Mouse (Mus musculus): ENCODE results near the gene Fam187b. TPM values are rescaled to one million over a fixed set of nuclear protein-coding genes. Genes with fewer than 3 reads are reported as not detected.
A peak's percentile ranks its signal among the peaks of the same experiment; 100 is the strongest.

The Fam187b gene
- polyA plus RNA-seq, 1 experiment from 2014 or later, result 0.42 TPM

GRCm38 (mm10) chr7:30969174-30969573, 4.4 kb upstream of the Fam187b start:
- Histone ChIP-seq H3K9ac (replicated peaks; ENCODE audit: low read depth, low read length) (no peak overlapping the region), H3K4me1 (replicated peaks; ENCODE audit: control insufficient read depth, insufficient read depth, low read length) (peaks cover 9% of the 10 kb centered on the region), H3K27ac (ENCODE audit: low read length) (no peak overlapping the region), H3K27me3 (replicated peaks; ENCODE audit: control insufficient read depth, insufficient read depth, low read length) (peaks cover 3% of the 10 kb centered on the region; the same call in 1 of the 2 replicates), H3K9me3 (ENCODE audit: control insufficient read depth, low read length) (no peaks in the 10 kb centered on the region), H3K36me3 (ENCODE audit: control insufficient read depth, insufficient read depth) (no peaks in the 10 kb centered on the region), H3K4me3 (replicated peaks; ENCODE audit: low read length) (no peak overlapping the region), H3K4me2 (ENCODE audit: low read length) (no peak overlapping the region)
- WGBS, result 92% methylated on average over 4 of the region's 4 CpGs
- ATAC-seq, result no peak

DNA sequence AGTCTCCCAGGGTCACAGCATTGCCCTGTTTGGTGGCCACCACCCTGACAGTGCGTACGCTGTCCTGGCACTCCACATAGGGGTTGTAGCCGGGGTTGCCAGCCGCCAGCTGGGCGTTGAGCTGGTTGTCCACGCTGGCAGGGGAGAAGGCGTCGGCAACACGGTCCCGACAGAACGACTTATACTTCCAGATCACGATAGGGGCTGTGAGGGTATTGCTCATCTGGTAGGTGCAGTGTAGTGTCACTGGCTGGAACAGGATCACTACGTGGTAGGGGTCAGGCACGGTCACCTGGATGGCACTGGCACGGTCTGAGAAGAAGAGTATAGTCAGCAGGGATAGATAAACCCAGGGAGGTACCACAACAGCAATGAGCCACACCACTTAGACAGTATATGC, 1.7 kb upstream of the Fam187b start:
- no peak overlapping the region for H3K4me3 ChIP-seq (replicated peaks; ENCODE audit: low read length)
- ATAC-seq, result no peak
- WGBS, result 92% methylated on average over 15 of the region's 15 CpGs

DNA sequence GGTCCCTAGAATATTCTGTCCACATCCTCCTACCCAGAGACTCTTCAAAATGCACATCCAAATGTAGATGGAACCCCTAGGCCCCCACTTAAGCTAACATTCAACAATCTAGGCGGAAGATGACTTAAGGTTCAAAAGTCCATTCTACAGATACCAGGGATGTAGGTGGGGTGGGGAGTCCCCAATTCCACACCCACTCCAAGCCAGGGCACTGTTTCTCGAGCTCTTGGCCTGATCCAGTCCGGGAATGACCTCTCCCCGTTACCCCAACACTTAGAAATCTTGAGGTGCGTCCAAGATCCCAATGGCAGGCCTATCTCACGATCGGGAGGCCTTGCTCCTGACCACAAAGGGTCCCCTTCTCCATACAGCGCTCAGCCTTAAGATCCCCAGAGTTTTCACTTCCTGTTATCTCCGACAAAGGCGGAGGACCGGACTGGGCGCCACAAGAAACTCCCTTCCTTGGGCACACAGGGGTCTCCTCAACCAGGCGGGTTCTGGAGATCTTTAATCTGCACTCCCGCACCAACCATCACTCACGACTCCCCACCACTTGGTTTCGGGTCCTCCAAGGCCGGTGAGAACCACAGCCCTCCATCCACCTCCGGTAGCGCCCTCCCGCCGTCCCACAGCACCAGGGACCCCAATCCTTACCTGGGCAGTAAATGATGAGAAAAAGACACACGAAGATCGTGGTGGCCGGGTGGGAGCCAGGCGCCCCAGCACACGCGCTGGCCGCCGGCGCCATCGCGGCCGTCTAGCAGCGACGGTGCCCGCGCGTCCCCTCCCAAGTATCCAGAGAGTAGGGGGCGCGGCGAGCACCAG, 952 bp upstream of the Fam187b start:
- 2% methylated on average over 41 of the region's 41 CpGs for WGBS
- ATAC-seq, result no peak

More for the DNA sequence above, 1.7 kb upstream of the Fam187b start:
- Histone ChIP-seq H3K4me1 (replicated peaks; ENCODE audit: control insufficient read depth, insufficient read depth, low read length) (peaks cover 9% of the 10 kb centered on the region), H3K9me3 (ENCODE audit: control insufficient read depth, low read length) (no peaks in the 10 kb centered on the region), H3K36me3 (ENCODE audit: control insufficient read depth, insufficient read depth) (no peaks in the 10 kb centered on the region), H3K9ac (replicated peaks; ENCODE audit: low read depth, low read length) (no peak overlapping the region), H3K27ac (ENCODE audit: low read length) (no peak overlapping the region), H3K27me3 (replicated peaks; ENCODE audit: control insufficient read depth, insufficient read depth, low read length) (peaks cover 3% of the 10 kb centered on the region; the same call in 1 of the 2 replicates), H3K4me2 (ENCODE audit: low read length) (no peak overlapping the region)

DNA sequence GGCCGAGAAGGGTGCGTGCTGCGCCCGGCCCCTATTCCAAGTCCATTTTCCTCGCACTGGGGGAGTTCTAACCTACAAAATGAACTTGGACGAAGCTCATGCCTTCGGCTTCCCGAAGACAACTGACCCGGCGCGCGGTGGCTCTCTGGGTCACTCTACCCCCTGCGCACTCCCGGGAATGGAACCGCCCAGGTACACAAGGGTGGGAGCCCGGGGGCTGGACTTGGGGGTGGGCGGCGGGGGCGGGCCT, 414 bp upstream of the Fam187b start, which contains the start of gene Lsr:
Gene Lsr (minus strand): TSS at position 214 of the 250 bp plus-strand sequence.
- H3K27ac ChIP-seq (ENCODE audit: low read length), result no peak within 1 kb of the TSS

More for the DNA sequence above, 952 bp upstream of the Fam187b start:
- Histone ChIP-seq H3K9me3 (ENCODE audit: control insufficient read depth, low read length) (no peaks in the 10 kb centered on the region), H3K4me2 (ENCODE audit: low read length) (peak overlapping the region; percentile 57), H3K9ac (replicated peaks; ENCODE audit: low read depth, low read length) (peak overlapping the region; percentile 25; the same call in 1 of the 2 replicates), H3K4me1 (replicated peaks; ENCODE audit: control insufficient read depth, insufficient read depth, low read length) (peaks cover 9% of the 10 kb centered on the region), H3K27me3 (replicated peaks; ENCODE audit: control insufficient read depth, insufficient read depth, low read length) (peaks cover 3% of the 10 kb centered on the region; the same call in 1 of the 2 replicates), H3K27ac (ENCODE audit: low read length) (no peak overlapping the region), H3K36me3 (ENCODE audit: control insufficient read depth, insufficient read depth) (no peaks in the 10 kb centered on the region), H3K4me3 (replicated peaks; ENCODE audit: low read length) (peak overlapping the region; percentile 36)

GRCm38 (mm10) chr7:30981703-30982102, 8.1 kb downstream of the Fam187b start:
- Histone ChIP-seq H3K36me3 (ENCODE audit: control insufficient read depth, insufficient read depth) (no peaks in the 10 kb centered on the region), H3K9me3 (ENCODE audit: control insufficient read depth, low read length) (no peaks in the 10 kb centered on the region), H3K27ac (ENCODE audit: low read length) (no peak overlapping the region), H3K4me2 (ENCODE audit: low read length) (no peak overlapping the region), H3K4me1 (replicated peaks; ENCODE audit: control insufficient read depth, insufficient read depth, low read length) (no peaks in the 10 kb centered on the region), H3K9ac (replicated peaks; ENCODE audit: low read depth, low read length) (no peak overlapping the region), H3K4me3 (replicated peaks; ENCODE audit: low read length) (no peak overlapping the region), H3K27me3 (replicated peaks; ENCODE audit: control insufficient read depth, insufficient read depth, low read length) (no peaks in the 10 kb centered on the region)
- no peak for ATAC-seq
- WGBS, result 95% methylated on average over 4 of the region's 4 CpGs

More for the DNA sequence above, 414 bp upstream of the Fam187b start, which contains the start of gene Lsr:
- Histone ChIP-seq H3K9me3 (ENCODE audit: control insufficient read depth, low read length) (no peaks in the 10 kb centered on the region), H3K4me3 (replicated peaks; ENCODE audit: low read length) (peak within 1 kb of the TSS; percentile 36), H3K9ac (replicated peaks; ENCODE audit: low read depth, low read length) (peak within 1 kb of the TSS; percentile 26), H3K4me2 (ENCODE audit: low read length) (peak within 1 kb of the TSS; percentile 57), H3K27me3 (replicated peaks; ENCODE audit: control insufficient read depth, insufficient read depth, low read length) (peaks cover 3% of the 10 kb centered on the region; the same call in 1 of the 2 replicates), H3K4me1 (replicated peaks; ENCODE audit: control insufficient read depth, insufficient read depth, low read length) (peaks cover 9% of the 10 kb centered on the region), H3K36me3 (ENCODE audit: control insufficient read depth, insufficient read depth) (no peaks in the 10 kb centered on the region)
- no peak; the same call in none of the 2 replicates for ATAC-seq
- WGBS, result 4% methylated on average over 18 of the region's 19 CpGs

- no peaks in the 10 kb centered on the region for H3K36me3 ChIP-seq (ENCODE audit: control insufficient read depth, insufficient read depth)
- no peak overlapping the region for H3K27ac ChIP-seq (ENCODE audit: low read length)
- no peak overlapping the region for H3K9ac ChIP-seq (replicated peaks; ENCODE audit: low read depth, low read length)
- ATAC-seq, result no peak
- H3K9me3 ChIP-seq (ENCODE audit: control insufficient read depth, low read length), result no peaks in the 10 kb centered on the region
- no peak overlapping the region for H3K4me3 ChIP-seq (replicated peaks; ENCODE audit: low read length)
- WGBS, result 84% methylated on average over 9 of the region's 9 CpGs
- no peaks in the 10 kb centered on the region for H3K27me3 ChIP-seq (replicated peaks; ENCODE audit: control insufficient read depth, insufficient read depth, low read length)
- H3K4me1 ChIP-seq (replicated peaks; ENCODE audit: control insufficient read depth, insufficient read depth, low read length), result no peaks in the 10 kb centered on the region
- no peak overlapping the region for H3K4me2 ChIP-seq (ENCODE audit: low read length)
Measured at GRCm38 (mm10) chr7:30985357-30985756, 11.8 kb downstream of the Fam187b start.

DNA sequence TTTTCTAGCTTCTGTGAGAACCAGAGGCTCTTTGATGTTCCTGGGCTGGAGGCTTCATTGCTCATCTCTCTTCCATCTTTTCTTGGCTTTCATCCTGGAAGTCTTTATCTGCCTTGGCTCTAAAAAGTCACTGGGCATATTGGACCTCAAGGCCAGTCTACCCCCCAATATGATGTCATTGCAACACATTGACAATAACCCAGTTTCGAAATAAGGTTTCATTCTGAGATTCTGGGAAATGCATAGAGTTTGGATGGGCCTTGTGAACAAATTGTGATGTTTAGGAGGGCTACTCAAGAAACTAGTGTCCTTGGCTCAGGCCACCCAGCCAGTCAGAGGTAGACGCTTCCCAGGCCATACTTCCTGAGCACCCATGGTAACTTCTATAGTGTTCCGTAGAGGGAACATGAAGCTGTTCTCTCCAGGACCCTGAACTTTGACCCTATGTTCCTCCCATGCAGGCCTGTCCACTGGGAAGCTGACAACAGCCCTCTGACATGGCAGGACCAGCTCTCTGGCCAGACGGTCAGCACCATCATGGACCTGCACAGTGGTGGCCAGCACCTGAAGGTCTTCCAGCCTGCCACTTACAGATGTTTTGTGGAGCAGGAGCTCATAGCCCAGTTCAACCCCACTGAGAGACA, 15.1 kb downstream of the Fam187b start:
- H3K4me2 ChIP-seq (ENCODE audit: low read length), result no peak overlapping the region
- no peak overlapping the region for H3K9ac ChIP-seq (replicated peaks; ENCODE audit: low read depth, low read length)
- H3K27ac ChIP-seq (ENCODE audit: low read length), result no peak overlapping the region
- ATAC-seq, result no peak
- H3K9me3 ChIP-seq (ENCODE audit: control insufficient read depth, low read length), result no peaks in the 10 kb centered on the region
- H3K4me1 ChIP-seq (replicated peaks; ENCODE audit: control insufficient read depth, insufficient read depth, low read length), result no peaks in the 10 kb centered on the region
- WGBS, result 93% methylated on average over 4 of the region's 4 CpGs
- no peaks in the 10 kb centered on the region for H3K36me3 ChIP-seq (ENCODE audit: control insufficient read depth, insufficient read depth)
- no peak overlapping the region for H3K4me3 ChIP-seq (replicated peaks; ENCODE audit: low read length)
- no peaks in the 10 kb centered on the region for H3K27me3 ChIP-seq (replicated peaks; ENCODE audit: control insufficient read depth, insufficient read depth, low read length)

DNA sequence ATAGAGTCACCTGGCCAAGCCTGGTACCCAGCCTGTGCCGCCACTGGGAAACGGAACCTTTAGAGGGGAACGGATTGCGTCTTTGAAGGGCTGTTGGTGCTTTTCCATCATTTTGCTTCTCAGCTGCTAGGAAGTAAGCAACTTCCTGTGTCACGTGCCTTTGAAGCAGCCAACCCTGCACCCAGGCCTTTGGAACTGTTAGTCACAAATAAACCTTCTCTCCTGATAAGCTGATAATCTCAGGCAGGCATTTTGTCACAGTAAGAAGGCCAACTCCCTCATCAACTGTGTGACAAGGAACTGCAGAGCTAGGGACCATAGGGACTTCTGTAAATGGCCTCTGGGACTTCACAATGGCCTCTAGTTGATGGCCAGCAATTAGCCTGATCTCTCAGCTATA, 18.6 kb downstream of the Fam187b start:
- no peaks in the 10 kb centered on the region for H3K27me3 ChIP-seq (replicated peaks; ENCODE audit: control insufficient read depth, insufficient read depth, low read length)
- peaks cover 5% of the 10 kb centered on the region; the same call in 1 of the 2 replicates for H3K9me3 ChIP-seq (ENCODE audit: control insufficient read depth, low read length)
- H3K4me2 ChIP-seq (ENCODE audit: low read length), result no peak overlapping the region
- H3K27ac ChIP-seq (ENCODE audit: low read length), result no peak overlapping the region
- H3K4me1 ChIP-seq (replicated peaks; ENCODE audit: control insufficient read depth, insufficient read depth, low read length), result no peaks in the 10 kb centered on the region
- H3K4me3 ChIP-seq (replicated peaks; ENCODE audit: low read length), result no peak overlapping the region
- WGBS, result 87% methylated on average over 5 of the region's 5 CpGs
- H3K9ac ChIP-seq (replicated peaks; ENCODE audit: low read depth, low read length), result no peak overlapping the region
- no peaks in the 10 kb centered on the region for H3K36me3 ChIP-seq (ENCODE audit: control insufficient read depth, insufficient read depth)
- no peak for ATAC-seq

- no peaks in the 10 kb centered on the region for H3K36me3 ChIP-seq (ENCODE audit: control insufficient read depth, insufficient read depth)
- WGBS, result 82% methylated on average over 5 of the region's 5 CpGs
- no peak for ATAC-seq
Measured at GRCm38 (mm10) chr7:30993986-30994385, 20.4 kb downstream of the Fam187b start.

More at GRCm38 (mm10) chr7:30993986-30994385, 20.4 kb downstream of the Fam187b start:
- Histone ChIP-seq H3K27ac (ENCODE audit: low read length) (no peak overlapping the region), H3K27me3 (replicated peaks; ENCODE audit: control insufficient read depth, insufficient read depth, low read length) (no peaks in the 10 kb centered on the region), H3K4me3 (replicated peaks; ENCODE audit: low read length) (no peak overlapping the region), H3K4me2 (ENCODE audit: low read length) (no peak overlapping the region), H3K9ac (replicated peaks; ENCODE audit: low read depth, low read length) (no peak overlapping the region), H3K9me3 (ENCODE audit: control insufficient read depth, low read length) (peaks cover 5% of the 10 kb centered on the region; the same call in 1 of the 2 replicates), H3K4me1 (replicated peaks; ENCODE audit: control insufficient read depth, insufficient read depth, low read length) (no peaks in the 10 kb centered on the region)
